Comparison of ENCODE assay signal across 10 mouse cellular contexts in genomic region chr11:98787691-98788090, GRCm38 (mm10). TPM values are rescaled to one million over a fixed set of nuclear protein-coding genes. Genes with fewer than 3 reads are reported as not detected.
A peak's percentile ranks its signal among the peaks of the same experiment; 100 is the strongest.
DNase-seq lines count a peak whose midpoint lies in the region; ATAC-seq and TF ChIP-seq lines count a peak whose summit lies in the region.
"Had no signal": no experiment of that assay in that cellular context is flagged by ENCODE, and none has a peak within 500 bp of the region (broad histone marks: within the 10 kb centered on the region; RNA-seq: fewer than 3 reads in every experiment).

No protein-coding gene starts in this region.

- H3K4me2 ChIP-seq in liver, embryonic 11.5 days, result no peak overlapping the region
- no peak overlapping the region for H3K4me2 ChIP-seq in liver, embryonic 14.5 days (ENCODE audit: low read depth)

- ATAC-seq in liver, embryonic 11.5 days (replicated peaks; ENCODE audit: low FRiP score), result no peak
- ATAC-seq in Patski, result no peak
- no peak for ATAC-seq in liver, embryonic 14.5 days (ENCODE audit: insufficient read depth)

- H3K9me3 ChIP-seq in liver, embryonic 11.5 days (ENCODE audit: control insufficient read depth, low read length), result no peaks in the 10 kb centered on the region
- H3K9me3 ChIP-seq in liver, embryonic 14.5 days (ENCODE audit: control insufficient read depth, low read length), result no peaks in the 10 kb centered on the region
- H3K9me3 ChIP-seq: G1E had no signal

- TF ChIP-seq EP300 in liver, embryonic 14.5 days (IDR thresholded peaks at IDR 0.05; ENCODE audit: low read depth), result no peak

- H3K27me3 ChIP-seq in liver, adult 2 months (ENCODE audit: control insufficient read depth, insufficient read depth, low read length), result no peaks in the 10 kb centered on the region
- no peaks in the 10 kb centered on the region for H3K27me3 ChIP-seq in liver, embryonic 11.5 days (replicated peaks; ENCODE audit: control insufficient read depth, insufficient read depth, low read length)
- no peaks in the 10 kb centered on the region for H3K27me3 ChIP-seq in Patski
- H3K27me3 ChIP-seq in liver, embryonic 14.5 days (ENCODE audit: control insufficient read depth, insufficient read depth, low read length), result no peaks in the 10 kb centered on the region

- H3K79me2 ChIP-seq in liver, adult 2 months (ENCODE audit: control insufficient read depth, insufficient read depth, low read length), result no peaks in the 10 kb centered on the region

- intact Hi-C loops in heart, postnatal 14 days (cut with DNase I), result loop anchor here (1.0 to 2.0 kb wide), 5 partner anchors 15 to 87 kb away; no protein-coding TSS in a partner anchor

- CTCF ChIA-PET in Patski (lab: Charles Lee), result interaction anchor here (0.8 to 5.3 kb wide), 25 partner anchors 9 to 121 kb away, joined by 3 to 74 read pairs (median 6); partner anchors contain the start of genes Csf3 and Nr1d1

- in situ Hi-C loops in Patski (cut with MboI; ENCODE audit: low pct_unique_long_range_greater_than_20kb), result loop anchor here (5.0 kb wide), 1 partner anchor 85 kb away; the partner anchor contains the start of gene Csf3

- H3K36me3 ChIP-seq in liver, adult 2 months (ENCODE audit: control insufficient read depth, insufficient read depth, low read length), result no peaks in the 10 kb centered on the region
- no peaks in the 10 kb centered on the region for H3K36me3 ChIP-seq in liver, embryonic 11.5 days (ENCODE audit: control insufficient read depth, insufficient read depth, low read length)
- no peaks in the 10 kb centered on the region for H3K36me3 ChIP-seq in liver, embryonic 14.5 days (replicated peaks; ENCODE audit: control insufficient read depth, insufficient read depth, low read depth)

- 97% methylated on average over 1 of the region's 1 CpGs for WGBS in liver, adult 2 months
- WGBS in liver, embryonic 11.5 days, result 93% methylated on average over 1 of the region's 1 CpGs
- WGBS in liver, embryonic 14.5 days (ENCODE audit: insufficient replicate concordance), result 89% methylated on average over 1 of the region's 1 CpGs

- peak; percentile 16; the same call in 1 of the 2 replicates for TF ChIP-seq CTCF in liver, adult 2 months (IDR thresholded peaks at IDR 0.05; ENCODE audit: low read depth, low read length)
- peak; percentile 67 for TF ChIP-seq CTCF in Patski (IDR thresholded peaks at IDR 0.05)
- TF ChIP-seq CTCF in liver, embryonic 14.5 days (IDR thresholded peaks at IDR 0.05; ENCODE audit: low read depth), result peak; percentile 68

- POLR2A ChIA-PET in Patski (lab: Charles Lee), result interaction anchor here (0.7 to 6.9 kb wide), 5 partner anchors 14 to 82 kb away, joined by 3 to 48 read pairs (median 4); partner anchors contain the start of genes Nr1d1 and Rapgefl1

- DNase-seq in heart, adult 11 months, result peak; percentile 88
- DNase-seq in heart, postnatal 14 days, result no peak
- peak; percentile 27 for DNase-seq in liver, adult 2 months (ENCODE audit: extremely low read depth, low read depth, low spot score)
- no peak for DNase-seq in liver, embryonic 11.5 days (ENCODE audit: low spot score)
- no peak for DNase-seq in Patski (ENCODE audit: low read depth, low spot score)
- no peak for DNase-seq in liver, embryonic 14.5 days (ENCODE audit: low read depth in 3 of 3, low spot score in 3 of 3)
- no peak for DNase-seq in embryo, embryonic 9.5 days (ENCODE audit: extremely low spot score)
- DNase-seq in gastrocnemius, postnatal 25 days, result no peak
- DNase-seq: kidney, postnatal 14 days had no signal

- H3K27ac ChIP-seq in liver, adult 2 months (replicated peaks; ENCODE audit: insufficient read depth, low read depth, low read length), result peak overlapping the region; percentile 60
- no peak overlapping the region for H3K27ac ChIP-seq in liver, embryonic 11.5 days (ENCODE audit: low read depth, low read length)
- no peak overlapping the region for H3K27ac ChIP-seq in liver, embryonic 14.5 days

- no peak overlapping the region for H3K4me3 ChIP-seq in liver, adult 2 months (ENCODE audit: insufficient read depth, low read depth, low read length)
- H3K4me3 ChIP-seq in liver, embryonic 11.5 days (ENCODE audit: low read depth, low read length), result no peak overlapping the region
- no peak overlapping the region for H3K4me3 ChIP-seq in liver, embryonic 14.5 days (ENCODE audit: insufficient read depth in 1 of 2, low read depth in 2 of 2, low read length in 2 of 2)

- H3K4me1 ChIP-seq in liver, adult 2 months (ENCODE audit: control insufficient read depth, insufficient read depth, low read length), result peaks cover 29% of the 10 kb centered on the region
- H3K4me1 ChIP-seq in liver, embryonic 11.5 days (replicated peaks; ENCODE audit: control insufficient read depth, insufficient read depth, low read length), result peaks cover 57% of the 10 kb centered on the region
- peaks cover 20 to 49% of the 10 kb centered on the region in 2 experiments for H3K4me1 ChIP-seq in liver, embryonic 14.5 days (replicated peaks; ENCODE audit: control insufficient read depth in 2 of 2, insufficient read depth in 2 of 2, low read length in 1 of 2)

- no peak overlapping the region for H3K9ac ChIP-seq in liver, adult 2 months (ENCODE audit: low read depth, low read length)
- H3K9ac ChIP-seq in liver, embryonic 11.5 days (ENCODE audit: low read depth, low read length), result no peak overlapping the region
- no peak overlapping the region for H3K9ac ChIP-seq in liver, embryonic 14.5 days (replicated peaks)

- no peak for TF ChIP-seq POLR2A in liver, adult 2 months (IDR thresholded peaks at IDR 0.05; ENCODE audit: extremely low read depth, insufficient read depth, low read length)

RNA-seq across cellular contexts. Expression of gene Msl1, which starts 7.6 kb away (rescaled TPM):
- 10 to 100 TPM; 71.2 to 71.8 TPM for total RNA-seq in heart, postnatal 14 days (2021)
- 15.5 and 17.7 TPM in 2 replicates for total RNA-seq in liver, adult 2 months (2014; rRNA removed)
- polyA plus RNA-seq in liver, adult 2 months (2012; rRNA removed), result 17.0 and 17.2 TPM in 2 replicates
- polyA plus RNA-seq in liver, embryonic 11.5 days (2014; fragmentation: Nextera tagmentation; extraction: Ambion mirVana), result 14.8 and 17.7 TPM in 2 replicates
- polyA plus RNA-seq in Patski (2021), result 69.9 TPM
- polyA plus RNA-seq in liver, embryonic 14.5 days (2012; rRNA removed), result 11.5 and 15.8 TPM in 2 replicates
- 4.5 and 4.9 TPM in 2 replicates for polyA plus RNA-seq in liver, embryonic 14.5 days (2014; fragmentation: Nextera tagmentation; extraction: Ambion mirVana)
- total RNA-seq in gastrocnemius, postnatal 25 days (2021), result 10 to 100 TPM; 51.3 to 63.6 TPM

RNA-seq across cellular contexts. Expression of gene Nr1d1, which starts 12.6 kb away (rescaled TPM):
- total RNA-seq in heart, postnatal 14 days (2021), result 10 to 100 TPM; 20.7 to 31.5 TPM
- 19.0 and 45.4 TPM in 2 replicates for total RNA-seq in liver, adult 2 months (2014; rRNA removed)
- 75.4 and 106 TPM in 2 replicates for polyA plus RNA-seq in liver, adult 2 months (2012; rRNA removed)
- polyA plus RNA-seq in liver, embryonic 11.5 days (2014; fragmentation: Nextera tagmentation; extraction: Ambion mirVana), result 2.1 and 2.7 TPM in 2 replicates
- polyA plus RNA-seq in Patski (2021), result 37.2 TPM
- 0.54 and 0.65 TPM in 2 replicates for polyA plus RNA-seq in liver, embryonic 14.5 days (2012; rRNA removed)
- polyA plus RNA-seq in liver, embryonic 14.5 days (2014; fragmentation: Nextera tagmentation; extraction: Ambion mirVana), result 0.56 and 0.58 TPM in 2 replicates
- 100 to 1,000 TPM in 1 of 2 experiments, 10 to 100 TPM in 1; 98.0 to 119 TPM for total RNA-seq in gastrocnemius, postnatal 25 days (2021)

RNA-seq across cellular contexts. Expression of gene Casc3, which starts 17.0 kb away (rescaled TPM):
- total RNA-seq in heart, postnatal 14 days (2021), result 10 to 100 TPM; 23.6 to 25.0 TPM
- 3.6 and 6.6 TPM in 2 replicates for total RNA-seq in liver, adult 2 months (2014; rRNA removed)
- polyA plus RNA-seq in liver, adult 2 months (2012; rRNA removed), result 11.2 and 12.5 TPM in 2 replicates
- 34.8 and 35.6 TPM in 2 replicates for polyA plus RNA-seq in liver, embryonic 11.5 days (2014; fragmentation: Nextera tagmentation; extraction: Ambion mirVana)
- polyA plus RNA-seq in Patski (2021), result 39.4 TPM
- 12.2 and 12.7 TPM in 2 replicates for polyA plus RNA-seq in liver, embryonic 14.5 days (2012; rRNA removed)
- polyA plus RNA-seq in liver, embryonic 14.5 days (2014; fragmentation: Nextera tagmentation; extraction: Ambion mirVana), result 11.5 and 13.0 TPM in 2 replicates
- total RNA-seq in gastrocnemius, postnatal 25 days (2021), result 10 to 100 TPM; 13.9 to 15.0 TPM

RNA-seq across cellular contexts. Expression of gene Thra, which starts 47.3 kb away (rescaled TPM):
- 100 to 1,000 TPM; 123 to 130 TPM for total RNA-seq in heart, postnatal 14 days (2021)
- total RNA-seq in liver, adult 2 months (2014; rRNA removed), result 5.5 and 8.9 TPM in 2 replicates
- polyA plus RNA-seq in liver, adult 2 months (2012; rRNA removed), result 13.6 and 14.9 TPM in 2 replicates
- polyA plus RNA-seq in liver, embryonic 11.5 days (2014; fragmentation: Nextera tagmentation; extraction: Ambion mirVana), result 26.6 and 31.6 TPM in 2 replicates
- 44.7 TPM for polyA plus RNA-seq in Patski (2021)
- polyA plus RNA-seq in liver, embryonic 14.5 days (2012; rRNA removed), result 14.6 and 15.6 TPM in 2 replicates
- 8.3 and 10.0 TPM in 2 replicates for polyA plus RNA-seq in liver, embryonic 14.5 days (2014; fragmentation: Nextera tagmentation; extraction: Ambion mirVana)
- total RNA-seq in gastrocnemius, postnatal 25 days (2021), result 10 to 100 TPM; 75.4 to 89.1 TPM

RNA-seq across cellular contexts. Expression of gene Rapgefl1, which starts 48.9 kb away (rescaled TPM):
- total RNA-seq in heart, postnatal 14 days (2021), result 1 to 10 TPM in 1 of 2 experiments, under 1 TPM in 1; 0.61 to 1.0 TPM
- total RNA-seq in liver, adult 2 months (2014; rRNA removed), result 0.13 and 0.18 TPM in 2 replicates
- polyA plus RNA-seq in liver, adult 2 months (2012; rRNA removed), result 1.4 and 1.9 TPM in 2 replicates
- 0.39 and 0.55 TPM in 2 replicates for polyA plus RNA-seq in liver, embryonic 11.5 days (2014; fragmentation: Nextera tagmentation; extraction: Ambion mirVana)
- polyA plus RNA-seq in Patski (2021), result 2.8 TPM
- polyA plus RNA-seq in liver, embryonic 14.5 days (2012; rRNA removed), result 0.52 and 0.55 TPM in 2 replicates
- 0.05 and 0.06 TPM in 2 replicates for polyA plus RNA-seq in liver, embryonic 14.5 days (2014; fragmentation: Nextera tagmentation; extraction: Ambion mirVana)
- under 1 TPM; 0.23 to 0.40 TPM for total RNA-seq in gastrocnemius, postnatal 25 days (2021)

Comparison
In these comparisons a context has a peak if more than half of its experiments do, and no peak if none do; other contexts are left out.
1. DNase-seq: peak in heart, adult 11 months (single experiment) and liver, adult 2 months (single experiment); none in heart, postnatal 14 days (0 of 2), liver, embryonic 11.5 days (single experiment), Patski (single experiment), liver, embryonic 14.5 days (0 of 3), embryo, embryonic 9.5 days (single experiment) and gastrocnemius, postnatal 25 days (single experiment).
2. RNA of gene Nr1d1, which starts 12.6 kb away (polyA plus RNA-seq): 75.4 to 106 TPM in liver, adult 2 months and 37.2 TPM in Patski (single experiment); 2.1 to 2.7 TPM in liver, embryonic 11.5 days and 0.54 to 0.65 TPM in liver, embryonic 14.5 days; every median in the first group is over 10 times any median in the second.
3. CTCF ChIP-seq: peak in every context shown above with its lines; median percentile 68 in liver, embryonic 14.5 days; 67 in Patski; 16 in liver, adult 2 months.